Comparison of ENCODE assay signal across 8 mouse cellular contexts in genomic region chr5:151292310-151292709, GRCm38 (mm10). TPM values are rescaled to one million over a fixed set of nuclear protein-coding genes. Genes with fewer than 3 reads are reported as not detected.
DNase-seq lines count a peak whose midpoint lies in the region; ATAC-seq lines count a peak whose summit lies in the region.

No protein-coding gene starts in this region.

- H3K9ac ChIP-seq in midbrain, embryonic 14.5 days (replicated peaks; ENCODE audit: low read length) = no peak overlapping the region
- H3K9ac ChIP-seq in midbrain, embryonic 15.5 days = no peak overlapping the region

- H3K4me3 ChIP-seq in midbrain, embryonic 14.5 days (replicated peaks; ENCODE audit: low read depth, low read length) = no peak overlapping the region
- H3K4me3 ChIP-seq in midbrain, embryonic 15.5 days = no peak overlapping the region
- H3K4me3 ChIP-seq in embryonic facial prominence, embryonic 10.5 days = no peak overlapping the region

- H3K9me3 ChIP-seq in midbrain, embryonic 14.5 days (ENCODE audit: control insufficient read depth, low read length) = no peaks in the 10 kb centered on the region
- H3K9me3 ChIP-seq in midbrain, embryonic 15.5 days = no peaks in the 10 kb centered on the region
- H3K9me3 ChIP-seq in embryonic facial prominence, embryonic 10.5 days = no peaks in the 10 kb centered on the region

- WGBS in midbrain, embryonic 14.5 days = 15% methylated on average over 1 of the region's 1 CpGs
- WGBS in midbrain, embryonic 15.5 days = 26% methylated on average over 1 of the region's 1 CpGs
- 18% methylated on average over 1 of the region's 1 CpGs for WGBS in embryonic facial prominence, embryonic 10.5 days

- no peaks in the 10 kb centered on the region for H3K4me1 ChIP-seq in midbrain, embryonic 14.5 days (ENCODE audit: control insufficient read depth, insufficient read depth, low read length)
- H3K4me1 ChIP-seq in midbrain, embryonic 15.5 days = no peaks in the 10 kb centered on the region
- no peaks in the 10 kb centered on the region for H3K4me1 ChIP-seq in embryonic facial prominence, embryonic 10.5 days

- no peak for ATAC-seq in midbrain, embryonic 14.5 days (ENCODE audit: low FRiP score, low TSS enrichment)
- ATAC-seq in midbrain, embryonic 15.5 days (replicated peaks) = no peak
- ATAC-seq in monocyte, adult 5-6 weeks (replicated peaks; ENCODE audit: insufficient number of reproducible peaks, low FRiP score, low TSS enrichment, poor library complexity, severe bottlenecking) = no peak

- H3K4me2 ChIP-seq in midbrain, embryonic 14.5 days (ENCODE audit: low read length) = no peak overlapping the region
- H3K4me2 ChIP-seq in midbrain, embryonic 15.5 days = no peak overlapping the region

- H3K27me3 ChIP-seq in midbrain, embryonic 14.5 days (ENCODE audit: control insufficient read depth, insufficient read depth, low read length) = no peaks in the 10 kb centered on the region
- H3K27me3 ChIP-seq in midbrain, embryonic 15.5 days (replicated peaks) = no peaks in the 10 kb centered on the region
- no peaks in the 10 kb centered on the region for H3K27me3 ChIP-seq in embryonic facial prominence, embryonic 10.5 days (replicated peaks; ENCODE audit: low read depth, poor library complexity, severe bottlenecking)

- H3K27ac ChIP-seq in midbrain, embryonic 14.5 days (replicated peaks; ENCODE audit: low read depth, low read length) = no peak overlapping the region
- H3K27ac ChIP-seq in midbrain, embryonic 15.5 days = no peak overlapping the region
- no peak overlapping the region for H3K27ac ChIP-seq in embryonic facial prominence, embryonic 10.5 days (replicated peaks)

- peak; percentile 3 for DNase-seq in cerebellum, adult 8-10 months
- DNase-seq in cerebellum, adult 9-11 months = no peak
- DNase-seq in midbrain, embryonic 14.5 days = peak; percentile 7
- DNase-seq in embryonic facial prominence, embryonic 10.5 days (ENCODE audit: low spot score) = peak; percentile 33
- peak; percentile 64 for DNase-seq in naive thymus-derived CD4-positive, alpha-beta T cell, adult 2 months (ENCODE audit: low read depth)
- no peak for DNase-seq in ovary, postnatal 36 days (ENCODE audit: low spot score)

- H3K36me3 ChIP-seq in midbrain, embryonic 14.5 days (ENCODE audit: control insufficient read depth, insufficient read depth, low read length) = no peaks in the 10 kb centered on the region
- no peaks in the 10 kb centered on the region for H3K36me3 ChIP-seq in midbrain, embryonic 15.5 days (replicated peaks)
- no peaks in the 10 kb centered on the region for H3K36me3 ChIP-seq in embryonic facial prominence, embryonic 10.5 days (replicated peaks)

RNA-seq across cellular contexts. Expression of gene Stard13, which starts 58.7 kb away (rescaled TPM):
- polyA plus RNA-seq in midbrain, embryonic 14.5 days (2014; fragmentation: Nextera tagmentation; extraction: Ambion mirVana) = 1.3 and 2.8 TPM in 2 replicates
- polyA plus RNA-seq in midbrain, embryonic 15.5 days (2015; fragmentation: Nextera tagmentation; extraction: Ambion mirVana) = 3.5 and 4.0 TPM in 2 replicates
- 4.2 and 4.6 TPM in 2 replicates for polyA plus RNA-seq in embryonic facial prominence, embryonic 10.5 days (2016; fragmentation: Nextera tagmentation; extraction: Ambion mirVana)
- not detected in 3 replicates for total RNA-seq in monocyte, adult 5-6 weeks (2017)

Comparison
In these comparisons a context has a peak if more than half of its experiments do, and no peak if none do; other contexts are left out.
1. DNase-seq: peak in cerebellum, adult 8-10 months (single experiment), midbrain, embryonic 14.5 days (single experiment), embryonic facial prominence, embryonic 10.5 days (single experiment) and naive thymus-derived CD4-positive, alpha-beta T cell, adult 2 months (single experiment); none in cerebellum, adult 9-11 months (single experiment) and ovary, postnatal 36 days (single experiment).